Mouse (Mus musculus): Measurements from ENCODE around the gene Zfp444. TPM values are rescaled to one million over a fixed set of nuclear protein-coding genes. Genes with fewer than 3 reads are reported as not detected.

Gene Zfp444
- total RNA-seq, 2 experiments from 2014 or later = 55.8 to 57.2 TPM

DNA sequence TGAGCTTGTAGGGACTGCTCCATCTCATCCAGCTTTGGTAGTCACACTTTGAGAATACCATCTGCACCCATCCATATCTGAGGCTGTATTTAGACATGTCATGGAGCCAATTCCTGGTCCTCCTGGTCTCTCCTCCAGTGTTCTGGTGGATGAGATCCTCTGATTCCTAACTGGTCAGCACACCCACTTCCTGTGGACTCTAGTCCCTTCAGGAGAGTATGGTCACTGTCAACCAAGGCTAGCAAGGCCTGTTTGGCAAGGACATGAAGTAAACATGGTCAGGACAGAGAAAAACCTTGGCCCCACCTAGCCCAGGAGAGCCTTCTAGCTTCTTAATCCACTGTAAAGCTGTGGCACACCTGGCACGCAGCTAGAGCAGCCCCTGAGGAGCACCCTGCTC is 20.8 kb upstream of the Zfp444 start:
- TF ChIP-seq CTCF (conservative IDR thresholded peaks at IDR 0.05) = no peak
- peak overlapping the region; percentile 5; the same call in 1 of the 2 replicates for H3K27ac ChIP-seq
- H3K4me3 ChIP-seq = no peak overlapping the region
- DNase-seq (ENCODE audit: low spot score in 2 of 2) = no peak

DNA sequence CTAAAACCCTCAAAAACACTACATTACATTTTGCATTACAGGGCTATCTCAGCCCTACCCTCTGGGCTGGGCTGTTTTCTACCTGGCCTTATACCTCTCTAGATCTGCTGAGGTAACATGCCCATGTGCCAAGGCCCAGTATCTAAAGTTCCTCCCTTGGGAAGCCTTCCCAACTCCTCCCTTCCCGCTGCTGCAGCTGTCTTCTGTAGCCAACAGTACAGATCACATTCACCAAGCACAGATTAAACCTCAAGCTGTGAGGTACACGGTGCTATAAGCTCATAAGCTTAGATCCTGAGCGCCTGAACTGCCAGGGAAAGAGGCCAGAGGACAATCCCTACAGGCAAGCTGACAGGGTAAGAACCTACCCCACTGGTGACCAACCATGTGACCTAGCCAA is 20.0 kb upstream of the Zfp444 start:
- H3K27ac ChIP-seq = no peak overlapping the region
- no peak for DNase-seq (ENCODE audit: low spot score in 2 of 2)
- H3K4me3 ChIP-seq = no peak overlapping the region
- no peak for TF ChIP-seq CTCF (conservative IDR thresholded peaks at IDR 0.05)

DNA sequence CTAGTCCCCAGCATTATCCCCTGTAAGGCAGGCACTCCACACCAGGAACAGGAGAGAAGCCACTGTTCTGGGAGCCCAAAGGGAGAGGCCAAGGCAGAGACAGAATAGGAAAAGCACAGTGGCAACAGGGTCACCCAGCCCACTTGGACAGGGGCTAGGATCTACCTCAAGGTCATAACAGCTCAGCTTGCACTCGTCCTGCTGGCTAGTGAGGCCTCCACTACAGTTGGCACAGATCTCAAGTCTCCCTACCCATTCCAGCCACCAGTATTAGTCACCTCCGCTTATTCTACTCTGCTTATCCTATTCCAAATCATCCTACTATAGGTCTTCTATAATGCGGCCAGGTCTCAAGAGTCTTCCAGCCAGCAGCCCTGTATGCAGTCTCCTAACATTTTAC is 18.9 kb upstream of the Zfp444 start:
- Histone ChIP-seq H3K27ac (no peak overlapping the region; the same call in 1 of the 2 replicates), H3K4me3 (no peak overlapping the region)
- DNase-seq (ENCODE audit: low spot score in 2 of 2) = no peak
- TF ChIP-seq CTCF (conservative IDR thresholded peaks at IDR 0.05) = no peak

DNA sequence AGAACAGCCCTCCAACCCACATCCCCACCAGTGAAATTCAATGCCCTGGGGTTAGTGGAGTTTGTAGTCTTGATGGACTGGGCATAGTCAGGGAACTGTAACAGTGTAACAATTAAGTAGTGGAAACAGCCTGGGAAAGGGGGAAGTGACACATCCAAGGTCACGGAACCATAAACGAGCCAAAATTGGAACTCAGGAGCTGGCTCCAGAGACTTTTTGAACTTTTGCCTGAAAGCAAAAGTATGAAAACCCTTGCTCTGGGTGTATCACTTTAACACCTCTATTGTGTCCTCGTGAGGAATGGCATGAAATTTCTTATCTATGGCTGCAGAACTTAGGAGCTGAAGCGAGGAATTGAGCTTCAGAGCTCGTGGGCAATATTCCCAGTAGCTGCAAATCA is 17.9 kb upstream of the Zfp444 start:
- no peak for TF ChIP-seq CTCF (conservative IDR thresholded peaks at IDR 0.05)
- H3K4me3 ChIP-seq = peak overlapping the region; percentile 98; the same call in 1 of the 2 replicates
- DNase-seq (ENCODE audit: low spot score in 2 of 2) = no peak
- peak overlapping the region; percentile 97; the same call in 1 of the 2 replicates for H3K27ac ChIP-seq

DNA sequence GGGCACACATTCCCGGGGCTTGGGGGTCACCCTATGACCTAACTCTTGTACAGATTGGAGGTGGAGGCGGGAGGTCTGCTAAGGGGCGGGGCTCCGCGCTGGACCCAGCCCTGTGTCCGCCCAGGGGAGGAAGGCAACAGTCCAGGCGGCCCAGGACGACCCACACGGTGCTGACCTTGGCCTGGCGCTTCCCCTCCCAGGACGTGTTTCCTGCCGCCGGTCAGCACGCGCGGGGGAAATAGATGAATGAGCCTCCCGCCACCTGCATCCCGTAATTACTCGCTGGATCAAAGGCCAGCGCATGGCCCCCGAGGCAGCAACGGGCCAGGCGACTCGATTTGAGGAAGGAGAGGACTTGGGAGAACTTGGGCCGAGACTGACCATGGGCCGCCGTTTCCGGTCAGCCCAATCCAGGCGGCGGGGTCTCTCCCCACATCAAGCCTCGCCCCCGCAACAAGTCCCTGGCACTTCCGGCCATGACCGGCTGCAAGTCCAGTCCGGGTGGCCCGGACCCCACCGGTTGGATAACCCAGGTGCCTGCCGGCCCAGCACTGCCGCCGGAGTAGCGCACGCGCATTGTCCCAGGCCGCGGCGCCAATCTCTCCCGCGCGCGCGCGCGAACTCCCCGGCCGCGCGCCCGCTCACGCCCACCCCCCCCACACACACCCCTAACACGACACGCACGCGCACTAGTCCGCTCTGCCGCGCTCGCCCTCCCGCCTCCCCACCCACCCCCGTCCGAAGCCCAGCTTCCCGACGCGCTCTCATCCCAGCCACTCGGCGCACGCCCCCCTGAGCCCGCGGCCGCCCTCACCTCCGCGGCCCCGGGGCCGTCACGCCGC is 16.8 kb upstream of the Zfp444 start:
- peak overlapping the region; percentile 97 for H3K27ac ChIP-seq
- DNase-seq (ENCODE audit: low spot score in 2 of 2) = peak; percentile 69 to 82
- H3K4me3 ChIP-seq = peak overlapping the region; percentile 98
- no peak; the same call in 1 of the 2 replicates for TF ChIP-seq CTCF (conservative IDR thresholded peaks at IDR 0.05)

DNA sequence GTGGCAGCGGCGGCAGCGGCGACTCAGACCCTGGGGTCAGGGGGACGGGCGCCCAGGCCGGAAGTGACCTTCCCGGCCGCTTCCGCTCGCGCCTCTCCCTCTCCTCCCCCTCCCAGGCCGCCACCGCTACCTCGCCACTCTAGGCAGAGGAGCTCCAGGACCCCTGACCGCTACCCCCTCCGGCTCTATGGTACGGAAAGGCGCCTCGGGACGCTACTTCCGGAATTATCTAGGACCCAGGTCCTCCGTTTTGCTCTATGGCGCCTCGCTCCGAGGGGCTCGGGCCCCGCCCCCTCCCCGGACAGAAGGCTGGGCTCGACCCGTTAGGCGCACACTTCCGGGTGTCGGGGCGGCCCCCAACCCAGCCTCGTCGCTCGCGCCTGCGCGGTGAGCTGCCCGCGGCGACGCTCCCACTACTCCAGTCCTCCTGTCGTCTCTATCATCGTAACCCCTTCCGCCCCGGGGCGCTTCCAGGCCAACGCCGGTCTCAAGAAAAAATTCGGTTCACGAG is 16.1 kb upstream of the Zfp444 start, which contains the start of gene Zfp787:
Zfp787 (minus strand) TSS at position 97 of the 511 bp plus-strand sequence.
- DNase-seq (ENCODE audit: low spot score in 2 of 2) = peak; percentile 96 to 98
- no peak for TF ChIP-seq CTCF (conservative IDR thresholded peaks at IDR 0.05)
- peak within 1 kb of the TSS; percentile 97 for H3K27ac ChIP-seq
- H3K4me3 ChIP-seq = peak within 1 kb of the TSS; percentile 98

DNA sequence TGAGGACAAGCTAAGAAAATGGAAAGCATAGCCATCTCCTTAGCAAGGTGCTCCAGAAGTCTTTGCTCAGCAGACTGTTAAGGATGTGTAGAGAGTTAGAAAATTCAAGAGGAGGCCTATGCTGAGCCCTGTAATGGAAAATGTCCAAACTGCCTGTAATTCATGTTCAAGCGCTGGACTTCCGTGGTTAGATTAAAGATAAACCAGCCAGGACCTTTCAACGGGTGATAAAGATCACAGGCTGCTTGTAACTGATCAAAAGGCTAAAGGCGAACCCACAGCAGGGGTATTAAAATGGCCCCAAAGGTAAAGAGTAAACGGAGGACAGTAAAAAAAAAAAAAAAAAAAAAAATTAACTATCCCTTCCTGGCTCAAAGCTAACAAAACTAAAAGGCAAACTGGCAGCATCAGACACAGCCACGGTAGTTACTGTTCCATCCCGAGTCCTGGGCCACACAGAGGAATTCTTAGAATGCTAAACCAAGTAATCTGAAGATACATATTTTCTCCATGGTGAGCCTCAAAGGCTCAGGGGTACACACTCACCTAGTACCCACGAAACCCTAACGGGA is 15.0 kb upstream of the Zfp444 start:
- H3K27ac ChIP-seq = peak overlapping the region; percentile 97; the same call in 1 of the 2 replicates
- no peak for TF ChIP-seq CTCF (conservative IDR thresholded peaks at IDR 0.05)

DNA sequence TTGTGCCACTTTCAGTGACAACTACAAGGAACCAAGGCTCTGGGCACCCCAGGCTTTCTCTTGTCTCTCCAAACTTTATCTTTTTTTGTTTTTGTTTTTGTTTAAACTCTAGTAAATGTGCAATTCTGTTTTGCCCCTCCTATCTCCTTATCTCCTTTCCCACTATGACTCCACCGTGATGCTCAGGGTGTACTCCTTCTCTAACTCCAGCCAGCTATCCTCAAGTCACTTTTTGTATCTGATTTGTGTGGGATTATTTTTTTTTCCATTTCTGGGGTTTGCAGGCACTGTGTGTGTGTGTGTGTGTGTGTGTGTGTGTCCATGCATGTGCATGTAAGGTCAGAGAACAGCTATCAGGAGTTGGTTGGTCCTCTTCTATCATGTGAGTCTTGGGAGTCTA is 14.5 kb upstream of the Zfp444 start:
- no peak for DNase-seq (ENCODE audit: low spot score in 2 of 2)
- no peak for TF ChIP-seq CTCF (conservative IDR thresholded peaks at IDR 0.05)
- Histone ChIP-seq H3K4me3 (no peak overlapping the region), H3K27ac (no peak overlapping the region)

More for the DNA sequence above, 15.0 kb upstream of the Zfp444 start:
- H3K4me3 ChIP-seq = peak overlapping the region; percentile 98; the same call in 1 of the 2 replicates
- no peak for DNase-seq (ENCODE audit: low spot score in 2 of 2)

DNA sequence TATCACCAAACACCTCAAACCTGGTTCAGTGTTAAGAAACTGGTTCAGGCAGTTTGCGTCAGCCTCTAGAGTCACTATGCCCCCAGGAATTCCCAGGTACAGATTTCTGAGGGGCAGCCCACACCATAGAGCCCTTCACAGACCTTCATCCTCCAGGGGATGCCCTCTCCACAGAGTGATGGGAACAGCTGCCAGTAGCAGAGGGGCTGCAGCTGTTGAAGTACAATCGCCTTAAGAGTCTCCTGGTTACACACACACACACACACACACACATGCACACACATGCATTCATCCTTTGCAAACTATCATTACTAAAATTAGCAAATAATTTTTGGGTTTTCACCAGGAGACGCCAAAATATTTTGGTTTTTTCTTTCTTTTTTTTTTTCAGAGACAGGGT is 12.4 kb upstream of the Zfp444 start:
- H3K4me3 ChIP-seq = no peak overlapping the region
- H3K27ac ChIP-seq = no peak overlapping the region
- no peak for DNase-seq (ENCODE audit: low spot score in 2 of 2)
- no peak for TF ChIP-seq CTCF (conservative IDR thresholded peaks at IDR 0.05)

DNA sequence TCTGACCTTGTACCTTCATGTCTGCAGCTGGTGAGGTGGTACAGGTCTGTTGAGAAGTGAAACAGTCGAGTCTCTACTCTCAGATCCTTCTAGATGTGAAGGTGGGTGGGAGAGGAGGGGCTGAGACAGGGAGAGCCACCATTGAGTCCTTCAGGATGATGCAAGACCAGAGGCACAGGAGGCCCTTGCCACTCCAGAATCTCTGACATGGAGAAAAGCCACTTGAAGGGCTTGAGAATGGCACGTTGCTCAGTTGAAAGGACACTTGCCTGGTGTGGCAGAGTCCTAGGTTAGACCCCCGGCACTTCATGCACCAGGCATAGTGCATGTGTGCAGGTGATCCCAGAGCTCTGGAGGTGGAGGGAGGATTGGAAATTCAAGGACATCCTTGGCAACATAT is 10.5 kb upstream of the Zfp444 start:
- Histone ChIP-seq H3K27ac (no peak overlapping the region), H3K4me3 (no peak overlapping the region)
- TF ChIP-seq CTCF (conservative IDR thresholded peaks at IDR 0.05) = no peak
- no peak for DNase-seq (ENCODE audit: low spot score in 2 of 2)

DNA sequence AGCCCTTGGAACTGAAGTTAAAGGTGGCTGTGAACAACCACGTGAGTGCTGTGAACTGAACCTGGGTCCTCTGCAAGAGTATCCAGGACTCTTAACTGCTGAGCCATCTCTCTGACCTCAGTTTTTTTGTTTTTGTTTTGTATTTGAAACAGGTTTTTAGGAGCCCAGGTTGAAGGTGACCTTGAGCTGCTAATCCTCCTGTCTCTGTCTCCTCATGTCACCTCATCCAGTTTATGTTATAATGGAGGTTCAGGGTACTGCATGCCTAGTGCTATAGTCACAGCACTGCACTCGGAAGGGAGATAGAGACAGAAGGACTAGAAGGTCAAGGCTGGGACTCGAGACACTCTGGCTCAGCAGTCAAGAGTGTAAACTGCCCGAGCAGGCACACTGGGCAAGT is 9.9 kb upstream of the Zfp444 start:
- no peak overlapping the region for H3K27ac ChIP-seq
- no peak for DNase-seq (ENCODE audit: low spot score in 2 of 2)
- no peak for TF ChIP-seq CTCF (conservative IDR thresholded peaks at IDR 0.05)
- no peak overlapping the region for H3K4me3 ChIP-seq

DNA sequence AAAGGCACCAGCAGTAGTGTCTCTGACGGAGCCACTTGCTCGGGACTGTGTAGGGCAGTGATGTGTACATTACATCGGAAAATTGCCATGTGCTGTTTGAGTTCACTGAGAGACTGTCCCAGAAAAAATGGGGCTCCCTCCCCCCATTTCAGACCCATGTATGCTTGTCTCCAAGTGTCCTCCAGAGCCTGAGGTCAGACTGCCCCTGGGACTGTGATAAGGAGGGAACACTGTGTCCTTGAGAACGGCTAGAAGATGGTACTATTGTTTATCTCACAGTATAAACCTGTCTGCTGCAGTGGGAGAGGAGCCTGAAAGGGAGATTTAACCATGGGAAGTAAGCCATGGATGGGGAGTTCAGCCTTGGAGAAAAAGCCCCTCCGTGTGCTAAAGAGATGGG is 7.4 kb upstream of the Zfp444 start:
- no peak for TF ChIP-seq CTCF (conservative IDR thresholded peaks at IDR 0.05)
- Histone ChIP-seq H3K27ac (no peak overlapping the region), H3K4me3 (no peak overlapping the region)
- no peak for DNase-seq (ENCODE audit: low spot score in 2 of 2)

DNA sequence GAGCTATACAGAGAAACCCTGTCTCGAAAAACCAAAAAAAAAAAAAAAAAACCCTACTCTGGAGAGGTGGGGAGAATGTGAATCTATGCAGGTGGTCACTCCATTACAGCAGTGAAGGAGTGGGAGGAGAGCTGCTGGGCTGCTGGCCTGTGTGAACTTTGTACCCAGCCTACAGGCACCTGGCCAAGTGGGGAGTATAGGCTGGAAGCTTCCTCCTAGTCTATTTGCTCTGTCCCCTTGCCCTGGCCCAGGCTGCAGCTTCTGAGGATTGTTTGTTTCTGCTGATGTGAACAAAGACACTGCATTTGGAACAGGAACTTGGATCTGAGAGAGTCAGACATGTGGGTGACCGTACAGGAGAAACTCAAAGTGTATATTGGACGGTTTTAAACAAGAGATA is 2.6 kb upstream of the Zfp444 start:
- no peak for DNase-seq (ENCODE audit: low spot score in 2 of 2)
- Histone ChIP-seq H3K27ac (0 out of 2 replicates have a peak overlapping the region, but pooled peaks have one; percentile 39), H3K4me3 (no peak overlapping the region)
- TF ChIP-seq CTCF (conservative IDR thresholded peaks at IDR 0.05) = no peak

Data from layer of hippocampus, adult 2 months (tissue).